Mouse (Mus musculus): Measurements from ENCODE around the gene Ptpa. TPM values are rescaled to one million over a fixed set of nuclear protein-coding genes. Genes with fewer than 3 reads are reported as not detected.

Gene Ptpa
- total and polyA plus RNA-seq, 3 experiments, result 111 to 194 (median 122) TPM

- Histone ChIP-seq H3K4me1 (ENCODE audit: control insufficient read depth in 1 of 2, insufficient read depth in 2 of 2) (peaks cover 23 to 53% of the 10 kb centered on the region in 2 experiments), H3K79me2 (replicated peaks; ENCODE audit: control insufficient read depth, extremely low read depth, insufficient read depth, poor library complexity, severe bottlenecking) (no peaks in the 10 kb centered on the region), H3K4me2 (ENCODE audit: insufficient read depth, low read depth, poor library complexity, severe bottlenecking) (peak overlapping the region; percentile 75), H3K36me3 (replicated peaks in 1 of 2; ENCODE audit: control insufficient read depth in 1 of 2, insufficient read depth in 1 of 2, low read length in 1 of 2) (peaks cover 47 to 81% of the 10 kb centered on the region in 2 experiments), H3K27ac (ENCODE audit: insufficient read depth, low read depth) (peak overlapping the region; percentile 88), H3K4me3 (replicated peaks in 1 of 3; ENCODE audit: low read depth in 2 of 3, low read length in 2 of 3, poor library complexity in 1 of 3) (no peak overlapping the region), H3K9me3 (replicated peaks; ENCODE audit: low read length) (no peaks in the 10 kb centered on the region), H3K9ac (ENCODE audit: insufficient read depth, low read depth) (peak overlapping the region; percentile 69), H3K27me3 (replicated peaks) (no peaks in the 10 kb centered on the region)
- DNase-seq (ENCODE audit: extremely low read depth), result peak; percentile 92
- in situ Hi-C loops (cut with MboI; ENCODE audit: low pct_ligation_motif_present, low pct_unique_long_range_greater_than_20kb, low sequenced_read_pairs), result no loop called here
- dilution Hi-C loops (cut with MboI; ENCODE audit: extremely low pct_ligation_motif_present, extremely low pct_unique_long_range_greater_than_20kb, low sequenced_read_pairs), result no loop called here
- no peak for TF ChIP-seq UBTF (IDR thresholded peaks at IDR 0.05; ENCODE audit: low read depth, low read length)
- TF ChIP-seq RCOR1 (conservative IDR thresholded peaks at IDR 0.05; ENCODE audit: low read depth, low read length), result no peak
- TF ChIP-seq JUN (IDR thresholded peaks at IDR 0.05; ENCODE audit: insufficient read depth, low read depth, low read length), result peak; percentile 7; the same call in 1 of the 2 replicates
- TF ChIP-seq GABPA (IDR thresholded peaks at IDR 0.05; ENCODE audit: insufficient replicate concordance, low read depth, low read length), result no peak
- peak; percentile 49; the same call in 1 of the 2 replicates for TF ChIP-seq EP300 (IDR thresholded peaks at IDR 0.05; ENCODE audit: low read length)
- peak; percentile 81 to 93 for TF ChIP-seq CTCF (conservative IDR thresholded peaks at IDR 0.05 in 1 of 2, IDR thresholded peaks at IDR 0.05 in 1 of 2; ENCODE audit: low read depth in 2 of 2, low read length in 2 of 2)
- no peak for TF ChIP-seq ZKSCAN1 (IDR thresholded peaks at IDR 0.05; ENCODE audit: borderline replicate concordance, low read depth, low read length)
- peak; percentile 81 for TF ChIP-seq MAZ (IDR thresholded peaks at IDR 0.05; ENCODE audit: low read depth, low read length)
- TF ChIP-seq MXI1 (IDR thresholded peaks at IDR 0.05; ENCODE audit: low read depth, low read length), result no peak
- peak; percentile 52; the same call in 1 of the 2 replicates for TF ChIP-seq NELFE (IDR thresholded peaks at IDR 0.05; ENCODE audit: low read depth, low read length)
- TF ChIP-seq JUND (conservative IDR thresholded peaks at IDR 0.05; ENCODE audit: low read depth, low read length), result peak; percentile 53
- no peak; the same call in 1 of the 2 replicates for TF ChIP-seq TCF12 (IDR thresholded peaks at IDR 0.05; ENCODE audit: low read depth, low read length)
- no peak for TF ChIP-seq NRF1 (IDR thresholded peaks at IDR 0.05; ENCODE audit: low read depth, low read length)
- TF ChIP-seq E2F4 (IDR thresholded peaks at IDR 0.05; ENCODE audit: insufficient replicate concordance, low read depth, low read length), result 0 out of 2 replicates have a peak, but pooled peaks have one; percentile 35
- 0 out of 2 replicates have a peak, but pooled peaks have one; percentile 26 for TF ChIP-seq POLR2A (IDR thresholded peaks at IDR 0.05; ENCODE audit: low read depth, low read length)
- TF ChIP-seq ZNF384 (IDR thresholded peaks at IDR 0.05; ENCODE audit: low read depth, low read length), result 0 out of 2 replicates have a peak, but pooled peaks have one; percentile 21
- TF ChIP-seq ELF1 (IDR thresholded peaks at IDR 0.05; ENCODE audit: low read depth, low read length), result peak; percentile 83
- TF ChIP-seq USF1 (IDR thresholded peaks at IDR 0.05; ENCODE audit: low read depth, low read length), result no peak
- TF ChIP-seq MAFK (IDR thresholded peaks at IDR 0.05; ENCODE audit: insufficient replicate concordance, low read length), result no peak; the same call in 1 of the 2 replicates
- TF ChIP-seq HCFC1 (IDR thresholded peaks at IDR 0.05; ENCODE audit: low read depth, low read length), result peak; percentile 64
- TF ChIP-seq CHD1 (IDR thresholded peaks at IDR 0.05; ENCODE audit: low read depth, low read length), result 0 out of 2 replicates have a peak, but pooled peaks have one; percentile 6
- TF ChIP-seq MYC (IDR thresholded peaks at IDR 0.05; ENCODE audit: low read depth, low read length), result 0 out of 2 replicates have a peak, but pooled peaks have one; percentile 62
- peak; percentile 48; the same call in 1 of the 2 replicates for TF ChIP-seq MEF2A (IDR thresholded peaks at IDR 0.05; ENCODE audit: borderline replicate concordance, low read depth, low read length)
- peak; percentile 29; the same call in 1 of the 2 replicates for TF ChIP-seq ETS1 (conservative IDR thresholded peaks at IDR 0.05; ENCODE audit: low read depth, low read length)
- TF ChIP-seq POLR2AphosphoS2 (IDR thresholded peaks at IDR 0.05; ENCODE audit: low read depth, low read length), result no peak
- peak; percentile 97 for TF ChIP-seq SMC3 (IDR thresholded peaks at IDR 0.05; ENCODE audit: low read depth, low read length)
- TF ChIP-seq BHLHE40 (IDR thresholded peaks at IDR 0.05; ENCODE audit: low read depth, low read length), result peak; percentile 29; the same call in 1 of the 2 replicates
- TF ChIP-seq RAD21 (IDR thresholded peaks at IDR 0.05; ENCODE audit: low read depth, low read length), result peak; percentile 85
- 0 out of 2 replicates have a peak, but pooled peaks have one; percentile 23 for TF ChIP-seq KAT2A (IDR thresholded peaks at IDR 0.05; ENCODE audit: insufficient replicate concordance, low read length)
- peak; percentile 36; the same call in 1 of the 2 replicates for TF ChIP-seq CHD2 (IDR thresholded peaks at IDR 0.05; ENCODE audit: low read length)
- TF ChIP-seq PAX5 (IDR thresholded peaks at IDR 0.05; ENCODE audit: low read length), result no peak
- TF ChIP-seq ZMIZ1 (IDR thresholded peaks at IDR 0.05; ENCODE audit: low read depth, low read length), result 0 out of 2 replicates have a peak, but pooled peaks have one; percentile 16
- no peak for TF ChIP-seq USF2 (conservative IDR thresholded peaks at IDR 0.05; ENCODE audit: low read depth, low read length)
- peak; percentile 28; the same call in 1 of the 2 replicates for TF ChIP-seq MAX (IDR thresholded peaks at IDR 0.05; ENCODE audit: low read length)
- TF ChIP-seq IRF4 (IDR thresholded peaks at IDR 0.05; ENCODE audit: low read depth, low read length), result peak; percentile 80
- TF ChIP-seq TBP (conservative IDR thresholded peaks at IDR 0.05; ENCODE audit: low read depth, low read length), result no peak
- TF ChIP-seq SIN3A (IDR thresholded peaks at IDR 0.05; ENCODE audit: low read length), result peak; percentile 74
Observed at GRCm38 (mm10) chr2:30440701-30441517, 25.1 kb downstream of the Ptpa start.

Measured in CH12.LX (cell line).